Mouse (Mus musculus) kidney, adult 9 months (tissue): ENCODE results near the gene Rcn3.
"Not testable (repeated sequence)": the region's sequence is repeated elsewhere in the genome, so short reads cannot be mapped to it uniquely, and the experiment has no call there.

Experiments used
- DNase-seq: peaks from one replicate; pipeline ENCODE4 v3.0.0; 2022

Rcn3 gene

GRCm38 (mm10) chr7:45097479-45097878 lies 5.5 kb upstream of the Rcn3 start:
- peak; percentile 56 for DNase-seq

GRCm38 (mm10) chr7:45095965-45096364 lies 3.9 kb upstream of the Rcn3 start:
- not testable (repeated sequence) for DNase-seq

- no peak for DNase-seq
Observed at GRCm38 (mm10) chr7:45095367-45095766, 3.3 kb upstream of the Rcn3 start.

- DNase-seq = no peak
Observed at GRCm38 (mm10) chr7:45094121-45094520, 2.1 kb upstream of the Rcn3 start.

GRCm38 (mm10) chr7:45093516-45093905 lies 1.5 kb upstream of the Rcn3 start:
- DNase-seq = no peak

- no peak for DNase-seq
Observed at GRCm38 (mm10) chr7:45092828-45093515, 951 bp upstream of the Rcn3 start.

- DNase-seq = no peak
Observed at GRCm38 (mm10) chr7:45091001-45091990, 725 bp downstream of the Rcn3 start.

- no peak for DNase-seq
Observed at GRCm38 (mm10) chr7:45090251-45090977, 1.6 kb downstream of the Rcn3 start.

- DNase-seq = no peak
Observed at GRCm38 (mm10) chr7:45088597-45088996, 3.4 kb downstream of the Rcn3 start.

- no peak for DNase-seq
Observed at GRCm38 (mm10) chr7:45086084-45086483, 5.9 kb downstream of the Rcn3 start.

GRCm38 (mm10) chr7:45083300-45083890 lies 8.6 kb downstream of the Rcn3 start:
- DNase-seq = no peak

- peak; percentile 47 for DNase-seq
Observed at GRCm38 (mm10) chr7:45082401-45083299, 9.4 kb downstream of the Rcn3 start.

- DNase-seq = no peak
Observed at GRCm38 (mm10) chr7:45081016-45081415, 11.0 kb downstream of the Rcn3 start.

GRCm38 (mm10) chr7:45079856-45080255 lies 12.2 kb downstream of the Rcn3 start:
- DNase-seq = peak; percentile 94

GRCm38 (mm10) chr7:45078513-45078912 lies 13.5 kb downstream of the Rcn3 start:
- DNase-seq = peak; percentile 81

GRCm38 (mm10) chr7:45077829-45078228 lies 14.2 kb downstream of the Rcn3 start:
- no peak for DNase-seq

- DNase-seq = no peak
Observed at GRCm38 (mm10) chr7:45077322-45077721, 14.7 kb downstream of the Rcn3 start.

- DNase-seq = no peak
Observed at GRCm38 (mm10) chr7:45076501-45076900, 15.5 kb downstream of the Rcn3 start.

- DNase-seq = no peak
Observed at GRCm38 (mm10) chr7:45075405-45075804, 16.6 kb downstream of the Rcn3 start.

- DNase-seq = no peak
Observed at GRCm38 (mm10) chr7:45073949-45074348, 18.1 kb downstream of the Rcn3 start.

- no peak for DNase-seq
Observed at GRCm38 (mm10) chr7:45073171-45073707, 18.8 kb downstream of the Rcn3 start.
